Mouse (Mus musculus) midbrain, embryonic 11.5 days (tissue): Measurements from ENCODE around the gene Gpr139. TPM values are rescaled to one million over a fixed set of nuclear protein-coding genes. Genes with fewer than 3 reads are reported as not detected.

Experiments
- ATAC-seq: fragments of 200-750 bp; cut with Nextera tagmentation; 2 replicates; pipeline ENCODE4 v1.8.0; 2017; ENCODE audit warnings: moderate TSS enrichment, moderate library complexity; ENCODE audit not compliant: low FRiP score
- DNase-seq: peaks from one replicate; pipeline ENCODE4 v3.0.0; 2015; ENCODE audit warnings: low spot score; ENCODE audit errors: missing footprints
- H3K27ac ChIP-seq: fragments of 300-500 bp; sonication (generic); 2 replicates; pipeline ENCODE4 v1.5.1; 2014; ENCODE audit warnings: low read depth, low read length
- H3K27me3 ChIP-seq: fragments of 300-500 bp; sonication (generic); 2 replicates; pipeline ENCODE4 v1.6.1; 2014; ENCODE audit warnings: mild to moderate bottlenecking, low read length, moderate library complexity, mixed read lengths; ENCODE audit not compliant: control insufficient read depth, insufficient read depth
- H3K36me3 ChIP-seq: fragments of 300-500 bp; sonication (generic); 2 replicates; pipeline ENCODE4 v1.6.1; 2014; ENCODE audit warnings: mild to moderate bottlenecking, low read length, moderate library complexity, mixed read lengths; ENCODE audit not compliant: control insufficient read depth, insufficient read depth
- H3K4me1 ChIP-seq: fragments of 300-500 bp; sonication (generic); 2 replicates; pipeline ENCODE4 v1.6.1; 2014; ENCODE audit warnings: low read length; ENCODE audit not compliant: control insufficient read depth, insufficient read depth
- H3K4me2 ChIP-seq: fragments of 300-500 bp; sonication (generic); 2 replicates; pipeline ENCODE4 v1.6.1; 2014; ENCODE audit warnings: mild to moderate bottlenecking, moderate library complexity
- H3K4me3 ChIP-seq: fragments of 300-500 bp; sonication (generic); 2 replicates; pipeline ENCODE4 v1.5.1; 2014; ENCODE audit warnings: low read depth, low read length
- H3K9ac ChIP-seq: fragments of 300-500 bp; sonication (generic); 2 replicates; pipeline ENCODE4 v1.6.1; 2014; ENCODE audit warnings: low read length
- H3K9me3 ChIP-seq: fragments of 300-500 bp; sonication (generic); 2 replicates; pipeline ENCODE4 v1.6.1; 2016; ENCODE audit warnings: low read length; ENCODE audit not compliant: control insufficient read depth
- WGBS: fragments of 180-500 bp; shearing (Covaris S2); extraction: QIAGEN DNeasy Blood & Tissue Kit; methylation state at CpG from one replicate; pipeline ENCODE4 v1.1.7; 2014; 5-methylcytosine and 5-hydroxymethylcytosine counted together
- polyA plus RNA-seq: library from polyadenylated mRNA; unstranded; fragments of >200 nt; fragmentation: Nextera tagmentation; extraction: Ambion mirVana; gene quantifications from 2 replicates; pipeline ENCODE4 v1.2.1, GENCODE M21; 2014

Gene Gpr139
- polyA plus RNA-seq, result 3.2 and 3.4 TPM in 2 replicates

DNA sequence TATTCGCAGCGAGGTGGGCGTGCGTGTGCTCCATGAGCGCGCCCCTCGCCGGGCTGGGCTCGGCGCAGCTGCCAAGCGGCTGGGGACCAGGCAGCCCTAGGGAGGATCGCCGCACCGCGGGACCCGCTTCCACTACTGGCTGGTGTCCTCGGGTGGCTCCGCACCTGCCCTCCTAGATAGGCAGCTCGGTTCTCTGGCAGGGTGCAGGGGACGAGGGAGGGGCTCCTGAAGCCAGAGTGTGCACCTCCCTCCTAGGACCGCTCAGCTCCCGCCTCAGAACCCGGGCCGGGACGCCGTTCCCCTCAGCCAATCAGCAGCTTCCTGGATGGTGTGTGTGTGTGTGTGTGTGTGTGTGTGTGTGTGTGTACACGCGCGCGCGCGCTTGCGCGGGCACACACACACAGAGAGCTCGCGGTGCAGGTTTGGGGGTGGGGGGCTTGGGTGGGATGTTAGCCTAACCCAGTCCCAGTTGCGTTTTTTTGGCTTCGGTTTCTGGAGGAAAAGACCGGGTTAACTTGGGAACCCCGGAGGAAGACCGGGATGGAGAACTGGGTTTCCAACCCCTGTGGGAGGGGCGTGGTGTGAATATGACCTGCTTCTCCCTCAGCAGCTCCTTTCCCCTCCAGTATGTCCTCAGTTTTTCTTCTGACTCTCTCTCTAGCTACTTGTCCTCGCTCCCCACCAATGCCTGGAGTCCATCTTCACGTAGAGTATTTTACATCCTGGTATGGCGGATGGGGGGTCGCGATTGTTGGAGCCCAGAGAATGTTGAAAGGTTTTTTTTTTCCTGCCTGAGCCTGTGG is at the start of gene Gpr139:
Gene Gpr139 (minus strand): TSS at position 263 of the 803 bp plus-strand sequence.
- peaks cover 9% of the 10 kb centered on the region; the same call in 1 of the 2 replicates for H3K27me3 ChIP-seq

DNA sequence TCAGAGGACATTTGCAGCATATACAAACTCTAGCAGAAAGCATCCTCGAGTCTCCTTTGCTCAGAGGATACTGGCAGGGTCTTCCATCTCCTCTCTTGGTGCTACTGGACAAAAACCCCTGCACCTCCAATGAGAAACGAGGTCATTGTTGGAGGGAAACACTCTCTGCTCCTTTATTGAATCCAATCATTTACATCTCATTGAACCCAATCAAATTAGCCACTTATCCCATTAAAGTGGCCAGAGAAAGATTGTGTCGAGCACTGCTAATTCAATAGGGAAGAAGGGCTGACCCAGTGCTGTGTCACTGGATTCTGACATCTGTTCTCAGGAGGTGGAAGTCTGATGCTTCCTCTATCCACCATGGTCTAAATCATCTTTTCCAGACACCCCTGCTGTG is 46.6 kb upstream of the Gpr139 start:
- no peaks in the 10 kb centered on the region for H3K27me3 ChIP-seq
- no peak overlapping the region for H3K27ac ChIP-seq
- no peak overlapping the region for H3K4me2 ChIP-seq
- H3K4me3 ChIP-seq, result no peak overlapping the region
- 46% methylated on average over 3 of the region's 3 CpGs for WGBS
- ATAC-seq, result no peak
- no peak for DNase-seq
- H3K9ac ChIP-seq, result no peak overlapping the region
- no peaks in the 10 kb centered on the region for H3K36me3 ChIP-seq
- H3K4me1 ChIP-seq, result no peaks in the 10 kb centered on the region
- H3K9me3 ChIP-seq, result no peaks in the 10 kb centered on the region

More for the DNA sequence above, at the start of gene Gpr139:
- no peaks in the 10 kb centered on the region for H3K36me3 ChIP-seq
- peak; percentile 92 for ATAC-seq
- H3K4me1 ChIP-seq, result peaks cover 9% of the 10 kb centered on the region; the same call in 1 of the 2 replicates
- H3K9me3 ChIP-seq, result no peaks in the 10 kb centered on the region
- peak within 1 kb of the TSS; percentile 59 for H3K4me3 ChIP-seq
- under 1% methylated on average over 47 of the region's 47 CpGs for WGBS
- peak within 1 kb of the TSS; percentile 91 for H3K4me2 ChIP-seq
- H3K27ac ChIP-seq, result no peak within 1 kb of the TSS; the same call in 1 of the 2 replicates
- H3K9ac ChIP-seq, result peak within 1 kb of the TSS; percentile 65
- DNase-seq, result peak; percentile 96

DNA sequence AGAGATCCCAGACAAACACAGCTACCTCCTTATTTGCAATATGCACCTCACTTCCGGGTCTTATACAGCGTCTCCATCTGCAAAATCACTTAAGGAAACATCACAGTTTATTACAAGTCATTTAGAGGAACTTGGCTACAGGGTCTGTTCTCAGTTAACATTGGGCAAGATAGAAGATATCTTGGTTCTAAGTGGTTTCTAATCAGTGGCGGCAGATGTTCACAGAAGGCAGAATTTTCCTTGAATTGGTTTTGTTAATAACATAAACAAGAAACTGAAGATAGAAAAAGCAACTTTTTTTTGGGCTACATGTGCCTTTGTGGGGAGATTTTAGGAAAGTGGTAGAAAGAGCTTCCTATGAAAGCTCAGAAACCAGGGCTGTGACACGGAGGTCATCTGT is 38.3 kb upstream of the Gpr139 start:
- WGBS, result 93% methylated on average over 4 of the region's 4 CpGs
- no peak overlapping the region for H3K9ac ChIP-seq
- no peaks in the 10 kb centered on the region for H3K9me3 ChIP-seq
- H3K4me2 ChIP-seq, result no peak overlapping the region
- H3K4me1 ChIP-seq, result no peaks in the 10 kb centered on the region
- H3K4me3 ChIP-seq, result no peak overlapping the region
- no peak overlapping the region for H3K27ac ChIP-seq
- H3K36me3 ChIP-seq, result no peaks in the 10 kb centered on the region
- H3K27me3 ChIP-seq, result no peaks in the 10 kb centered on the region
- DNase-seq (no peak), ATAC-seq (no peak)

DNA sequence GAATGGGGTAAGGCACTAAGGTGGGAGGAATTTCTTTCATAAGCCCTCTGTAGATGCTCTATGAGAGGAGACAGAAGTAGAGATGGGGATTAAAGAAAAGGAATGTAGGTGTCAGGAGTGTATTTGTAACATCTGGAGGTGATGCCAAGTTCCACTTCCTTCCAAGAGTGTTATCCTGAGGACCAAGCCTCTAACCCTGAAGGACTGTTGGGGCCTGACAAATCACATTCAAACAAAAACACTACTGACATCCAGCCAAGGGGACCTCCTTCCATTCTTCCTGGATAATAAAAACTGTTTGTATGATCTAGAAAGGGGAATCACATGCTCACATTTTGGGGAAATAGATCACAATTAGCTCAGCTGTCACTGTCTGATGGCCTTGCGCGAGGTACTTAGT is 34.7 kb upstream of the Gpr139 start:
- no peak overlapping the region for H3K9ac ChIP-seq
- DNase-seq, result no peak
- H3K4me3 ChIP-seq, result no peak overlapping the region
- ATAC-seq, result no peak
- no peaks in the 10 kb centered on the region for H3K27me3 ChIP-seq
- WGBS, result 85% methylated on average over 2 of the region's 2 CpGs
- H3K27ac ChIP-seq, result no peak overlapping the region
- no peaks in the 10 kb centered on the region for H3K36me3 ChIP-seq
- H3K4me1 ChIP-seq, result no peaks in the 10 kb centered on the region
- H3K4me2 ChIP-seq, result no peak overlapping the region
- no peaks in the 10 kb centered on the region for H3K9me3 ChIP-seq

DNA sequence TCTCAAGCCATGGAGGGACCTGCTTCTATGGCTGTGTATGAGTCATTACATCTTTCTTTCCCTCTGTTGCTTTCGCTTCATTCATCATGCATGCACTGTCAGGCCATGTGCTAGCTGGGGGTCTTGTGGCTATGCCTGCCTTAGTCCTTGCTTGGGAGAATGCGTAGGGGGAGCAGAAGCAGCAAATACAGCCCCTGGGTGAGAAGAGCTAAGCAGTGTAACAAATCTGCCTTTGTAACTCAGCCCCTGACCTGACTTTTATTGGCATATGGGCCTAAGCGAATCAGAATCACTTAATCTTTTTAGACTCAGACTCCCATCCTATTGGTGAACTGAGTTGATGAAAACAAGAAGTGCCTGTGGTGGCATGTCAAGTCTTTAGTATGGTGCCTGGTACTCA is 22.8 kb upstream of the Gpr139 start:
- H3K9ac ChIP-seq, result no peak overlapping the region
- WGBS, result 59% methylated on average over 3 of the region's 3 CpGs
- no peaks in the 10 kb centered on the region for H3K27me3 ChIP-seq
- peak; percentile 70 for ATAC-seq
- H3K36me3 ChIP-seq, result no peaks in the 10 kb centered on the region
- no peak overlapping the region for H3K27ac ChIP-seq
- no peak for DNase-seq
- H3K4me1 ChIP-seq, result no peaks in the 10 kb centered on the region
- no peaks in the 10 kb centered on the region for H3K9me3 ChIP-seq
- H3K4me2 ChIP-seq, result no peak overlapping the region
- no peak overlapping the region for H3K4me3 ChIP-seq

DNA sequence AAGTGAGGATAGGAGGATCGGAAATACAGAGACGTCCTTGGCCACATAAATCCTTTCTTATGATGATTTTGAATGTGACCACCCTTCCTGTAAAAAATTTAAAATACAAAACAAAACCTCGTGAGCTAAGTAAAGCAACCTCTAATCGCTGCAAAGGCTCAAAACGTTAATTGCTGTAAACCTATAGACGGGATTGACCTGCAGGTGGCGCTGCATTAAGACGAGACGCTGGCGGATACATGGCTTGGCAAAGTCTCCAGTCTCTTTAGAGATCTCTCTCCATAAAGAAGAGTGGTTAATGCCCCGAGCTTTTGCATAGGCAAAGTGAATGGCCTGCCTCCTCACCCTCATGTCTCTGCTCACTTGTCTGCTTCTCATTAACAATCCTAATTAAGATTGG is 2.0 kb upstream of the Gpr139 start:
- peaks cover 9% of the 10 kb centered on the region; the same call in 1 of the 2 replicates for H3K27me3 ChIP-seq

DNA sequence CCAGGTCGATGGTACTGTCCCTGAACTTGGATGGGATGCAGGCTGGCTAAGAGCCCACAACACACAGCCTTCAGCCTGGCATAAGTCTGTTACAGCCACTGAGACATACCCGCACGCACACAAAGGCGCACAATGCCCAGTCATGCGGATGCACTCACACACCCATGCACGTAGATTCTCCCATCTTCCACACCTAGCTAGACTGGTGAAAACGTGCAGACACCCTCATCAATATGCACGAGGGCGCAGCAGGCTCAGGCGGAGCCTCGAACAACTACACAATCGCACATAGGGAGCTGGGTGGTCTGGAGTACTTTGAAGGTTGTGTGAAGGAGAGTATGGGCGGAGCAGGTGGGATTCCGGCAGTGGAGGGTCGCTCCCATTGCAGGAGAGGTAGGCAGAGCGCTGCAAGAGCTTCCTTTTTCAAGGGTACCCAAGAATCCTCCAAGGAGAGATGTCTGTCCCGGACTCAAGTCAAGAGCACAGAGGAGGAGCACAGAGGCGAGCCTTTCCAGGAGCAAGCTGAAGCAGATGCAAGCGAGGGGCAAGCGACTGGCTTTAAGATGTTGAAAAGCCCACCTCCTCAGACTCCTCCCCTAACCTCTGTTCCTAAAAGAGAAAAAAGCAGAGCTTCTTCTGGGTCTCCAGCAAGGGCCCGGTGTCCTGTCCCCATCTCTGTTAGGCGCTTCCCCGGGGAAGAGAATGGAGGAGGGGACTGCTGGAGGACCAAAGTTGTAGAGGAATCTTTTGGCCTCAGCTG is 958 bp upstream of the Gpr139 start:
- H3K9me3 ChIP-seq, result no peaks in the 10 kb centered on the region
- H3K9ac ChIP-seq, result peak overlapping the region; percentile 65
- H3K4me1 ChIP-seq, result peaks cover 9% of the 10 kb centered on the region; the same call in 1 of the 2 replicates
- ATAC-seq (peak; percentile 38), DNase-seq (peak; percentile 94)
- H3K4me3 ChIP-seq, result peak overlapping the region; percentile 59
- peaks cover 9% of the 10 kb centered on the region; the same call in 1 of the 2 replicates for H3K27me3 ChIP-seq
- peak overlapping the region; percentile 91 for H3K4me2 ChIP-seq
- H3K27ac ChIP-seq, result no peak overlapping the region; the same call in 1 of the 2 replicates
- no peaks in the 10 kb centered on the region for H3K36me3 ChIP-seq
- under 1% methylated on average over 23 of the region's 23 CpGs for WGBS

More for the DNA sequence above, 2.0 kb upstream of the Gpr139 start:
- Histone ChIP-seq H3K9me3 (no peaks in the 10 kb centered on the region), H3K36me3 (no peaks in the 10 kb centered on the region), H3K27ac (no peak overlapping the region), H3K9ac (no peak overlapping the region), H3K4me2 (no peak overlapping the region), H3K4me1 (peaks cover 9% of the 10 kb centered on the region; the same call in 1 of the 2 replicates), H3K4me3 (no peak overlapping the region)
- DNase-seq, result peak; percentile 92
- WGBS, result 15% methylated on average over 11 of the region's 11 CpGs
- ATAC-seq, result no peak

DNA sequence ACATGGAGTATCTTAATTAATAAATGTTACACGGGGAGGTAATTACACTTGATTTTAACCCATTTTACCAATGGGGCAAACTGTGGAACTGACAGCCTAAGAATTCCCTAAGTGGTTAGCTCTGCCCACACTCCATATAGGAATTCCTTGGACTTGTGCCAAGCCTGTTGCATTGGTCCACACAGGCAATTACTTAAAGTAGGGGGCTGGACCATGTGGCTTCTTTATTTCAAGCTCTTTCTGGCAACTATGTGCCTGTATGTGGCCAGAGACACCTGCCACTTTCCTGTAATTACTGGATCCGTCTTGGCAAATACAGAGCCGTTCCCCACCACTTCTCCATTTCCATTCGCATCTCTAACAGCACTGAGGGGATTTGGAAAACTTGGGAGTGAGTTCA is 3.4 kb downstream of the Gpr139 start:
- WGBS, result 75% methylated on average over 4 of the region's 4 CpGs
- no peak overlapping the region for H3K4me2 ChIP-seq
- no peak for ATAC-seq

DNA sequence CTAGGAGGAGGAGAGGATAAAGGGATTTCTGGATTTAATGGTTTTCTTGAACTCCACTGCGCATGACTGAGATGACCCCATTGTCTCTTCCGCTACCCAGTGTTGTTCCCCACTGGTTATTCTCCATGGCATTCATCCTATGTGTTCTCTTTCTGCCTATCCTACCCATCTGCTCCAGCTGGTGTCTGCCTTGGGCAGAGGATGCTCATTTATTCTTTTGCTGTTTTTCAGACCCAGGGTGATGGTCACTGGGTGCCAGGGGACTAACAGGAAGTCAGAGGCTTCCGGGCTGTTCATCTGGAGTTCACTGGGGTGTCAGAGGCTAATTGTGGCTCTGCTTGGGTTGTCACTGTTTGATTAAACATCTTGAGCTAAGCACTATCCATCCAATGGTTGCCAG is 24.4 kb downstream of the Gpr139 start:
- H3K27ac ChIP-seq, result no peak overlapping the region
- ATAC-seq (peak; percentile 42), DNase-seq (no peak)
- no peaks in the 10 kb centered on the region for H3K36me3 ChIP-seq
- H3K9me3 ChIP-seq, result no peaks in the 10 kb centered on the region
- no peaks in the 10 kb centered on the region; the same call in 1 of the 2 replicates for H3K4me1 ChIP-seq
- H3K27me3 ChIP-seq, result no peaks in the 10 kb centered on the region
- H3K9ac ChIP-seq, result no peak overlapping the region
- H3K4me3 ChIP-seq, result no peak overlapping the region
- H3K4me2 ChIP-seq, result no peak overlapping the region
- 55% methylated on average over 3 of the region's 3 CpGs for WGBS

More for the DNA sequence above, 3.4 kb downstream of the Gpr139 start:
- no peak for DNase-seq
- Histone ChIP-seq H3K27me3 (peaks cover 9% of the 10 kb centered on the region; the same call in 1 of the 2 replicates), H3K4me3 (no peak overlapping the region), H3K36me3 (no peaks in the 10 kb centered on the region), H3K4me1 (peaks cover 9% of the 10 kb centered on the region; the same call in 1 of the 2 replicates), H3K9me3 (no peaks in the 10 kb centered on the region), H3K9ac (no peak overlapping the region), H3K27ac (no peak overlapping the region)
